Mouse (Mus musculus) mesoderm, embryonic 11.5 days (tissue): ENCODE measurements around the gene Sohlh2.
"Not testable (repeated sequence)": the region's sequence is repeated elsewhere in the genome, so short reads cannot be mapped to it uniquely, and the experiment has no call there.

Experiments
- DNase-seq: peaks from one replicate; pipeline ENCODE4 v3.0.0-alpha.2; 2012; ENCODE audit warnings: low read depth, low spot score

The Sohlh2 gene

DNA sequence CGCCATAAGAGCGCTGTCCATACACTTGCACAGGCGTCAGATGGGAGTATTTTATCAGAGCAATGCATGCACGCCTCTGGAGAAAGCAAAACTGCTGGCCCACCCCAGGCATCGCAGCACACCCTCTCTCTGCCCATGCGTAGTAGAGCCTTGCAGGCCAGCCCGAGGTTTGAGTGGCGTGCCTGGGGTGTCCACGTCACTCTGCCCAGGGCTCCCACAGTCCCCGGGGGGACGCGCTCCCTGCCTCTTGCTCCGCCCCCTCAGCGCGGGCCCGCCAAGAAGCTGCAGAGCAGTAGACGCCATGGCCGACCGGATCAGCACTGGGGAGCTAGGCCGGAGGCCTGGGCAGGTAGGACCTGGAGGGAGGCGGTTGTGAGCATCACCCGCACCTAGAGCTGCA, at the start of gene Sohlh2:
Gene Sohlh2 (plus strand): TSS at position 263 of the 400 bp plus-strand sequence.
- DNase-seq, result no peak

- DNase-seq, result no peak
Measured at GRCm38 (mm10) chr3:55137039-55137438, 44.8 kb upstream of the Sohlh2 start, which contains the start of gene Ccdc169. TSS of gene Ccdc169 (plus strand) at chr3:55137339.

DNA sequence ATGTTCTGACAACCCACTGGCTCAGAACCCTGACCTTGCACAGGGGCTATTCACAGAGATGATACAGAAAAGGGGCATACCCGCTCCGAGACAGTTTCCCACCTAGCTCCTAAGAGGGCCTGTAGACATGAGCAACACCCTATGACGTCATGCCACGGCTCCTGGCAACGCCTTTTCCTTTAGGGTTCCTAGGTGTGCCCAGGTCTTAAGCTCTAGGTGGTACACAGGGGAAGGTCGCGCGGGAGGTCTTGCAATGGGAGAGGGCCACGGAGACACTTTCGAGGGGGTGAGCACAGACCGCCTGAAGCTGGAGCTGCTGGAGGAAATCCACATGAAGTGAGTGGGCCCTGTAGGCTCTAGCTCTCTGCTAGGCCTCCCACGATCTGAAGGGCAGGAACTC, 42.0 kb upstream of the Sohlh2 start:
- no peak for DNase-seq

GRCm38 (mm10) chr3:55141401-55141800, 40.4 kb upstream of the Sohlh2 start:
- peak; percentile 11 for DNase-seq

DNA sequence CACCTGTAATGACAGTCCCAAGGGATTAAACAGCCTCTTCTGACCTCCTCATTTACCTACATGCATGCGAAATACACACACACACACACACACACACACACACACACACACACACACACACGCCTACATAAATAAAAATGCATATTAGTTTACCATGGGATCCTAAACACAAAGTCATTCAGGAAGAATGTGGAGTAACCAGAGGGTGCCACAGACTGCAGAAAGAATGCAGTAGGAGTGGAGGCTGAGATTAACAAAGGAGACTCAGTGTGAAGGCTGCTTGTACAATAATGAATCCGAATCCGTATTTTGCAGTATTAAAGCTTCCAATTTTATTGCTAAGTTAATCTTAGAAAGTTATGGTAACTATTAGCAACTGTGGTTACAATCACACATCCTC, 36.9 kb upstream of the Sohlh2 start:
- DNase-seq, result no peak

GRCm38 (mm10) chr3:55146441-55146840, 35.4 kb upstream of the Sohlh2 start:
- no peak for DNase-seq

DNA sequence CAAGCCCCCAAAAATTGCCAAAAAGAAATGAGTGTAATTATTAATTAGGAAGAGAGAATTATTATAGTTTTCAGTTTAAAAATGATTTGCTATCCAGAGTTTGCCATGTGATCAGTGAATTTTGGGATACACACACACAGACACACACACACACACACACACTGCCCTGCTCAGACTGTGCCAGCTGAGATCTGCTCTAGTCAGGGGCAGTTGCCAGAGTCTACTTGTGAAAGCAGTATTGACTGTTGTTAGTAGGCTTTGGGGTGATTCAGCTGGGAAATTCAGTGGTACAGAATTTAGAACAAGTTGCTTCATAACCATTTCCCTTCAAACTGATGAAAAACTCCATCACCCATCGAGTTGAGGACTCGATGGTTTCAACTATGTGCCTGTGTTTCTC, 34.7 kb upstream of the Sohlh2 start:
- DNase-seq, result no peak

DNA sequence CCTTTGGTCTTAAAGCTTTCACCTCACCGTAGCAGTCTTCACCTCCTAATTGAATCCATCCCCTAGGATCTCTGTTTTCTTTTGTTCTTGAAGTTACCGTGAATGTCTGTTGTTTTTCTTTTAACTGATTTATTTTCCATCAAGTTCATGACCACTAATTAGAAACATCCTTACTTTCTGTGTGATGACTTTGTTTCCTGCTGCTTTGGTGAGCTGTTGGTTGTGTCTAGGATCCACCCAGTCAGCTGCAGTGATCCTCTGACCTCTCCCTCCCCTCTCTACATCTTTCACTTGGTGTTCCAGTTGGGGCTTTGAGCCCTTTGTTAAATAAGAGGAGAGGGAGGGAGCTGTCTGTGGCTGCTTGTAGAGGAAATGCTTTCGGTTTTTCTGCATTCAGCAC, 33.7 kb upstream of the Sohlh2 start:
- peak; percentile 50 for DNase-seq

DNA sequence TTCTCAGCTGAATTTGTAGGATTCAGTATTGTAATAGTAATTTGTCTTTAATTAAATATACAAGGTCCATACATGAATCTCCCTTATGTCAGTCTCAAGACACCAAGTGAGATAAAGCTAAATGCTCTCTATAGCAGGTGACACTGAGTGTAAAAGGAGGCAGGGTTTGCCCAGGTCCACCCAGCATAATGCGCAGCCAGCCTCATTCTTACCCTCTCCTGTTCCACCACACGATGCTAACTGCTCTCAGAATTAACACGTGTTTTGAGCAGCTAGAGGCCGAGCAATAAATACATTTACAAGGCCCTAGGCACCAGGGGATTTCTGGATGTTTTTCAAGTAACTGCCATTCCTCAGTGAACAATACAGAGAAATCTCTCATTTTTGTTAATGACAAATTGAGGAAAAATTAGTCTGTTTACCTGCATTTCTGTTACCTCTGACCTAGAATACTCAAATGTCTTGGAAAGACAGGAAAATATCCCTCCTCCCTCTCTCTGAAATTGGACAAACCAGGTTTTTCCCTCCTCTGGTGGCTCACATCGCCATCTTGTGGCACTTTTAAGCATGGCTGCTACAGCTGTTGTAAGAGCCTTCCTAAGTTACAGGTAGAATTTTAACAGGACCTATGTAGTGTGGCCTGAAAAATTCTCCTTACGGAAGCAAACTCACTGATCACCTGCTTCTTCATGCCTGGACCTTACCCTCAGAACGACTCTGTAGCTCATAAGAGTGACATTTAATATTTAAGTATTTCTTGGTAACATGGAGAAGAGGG, 30.0 kb upstream of the Sohlh2 start:
- peak; percentile 65 for DNase-seq

DNA sequence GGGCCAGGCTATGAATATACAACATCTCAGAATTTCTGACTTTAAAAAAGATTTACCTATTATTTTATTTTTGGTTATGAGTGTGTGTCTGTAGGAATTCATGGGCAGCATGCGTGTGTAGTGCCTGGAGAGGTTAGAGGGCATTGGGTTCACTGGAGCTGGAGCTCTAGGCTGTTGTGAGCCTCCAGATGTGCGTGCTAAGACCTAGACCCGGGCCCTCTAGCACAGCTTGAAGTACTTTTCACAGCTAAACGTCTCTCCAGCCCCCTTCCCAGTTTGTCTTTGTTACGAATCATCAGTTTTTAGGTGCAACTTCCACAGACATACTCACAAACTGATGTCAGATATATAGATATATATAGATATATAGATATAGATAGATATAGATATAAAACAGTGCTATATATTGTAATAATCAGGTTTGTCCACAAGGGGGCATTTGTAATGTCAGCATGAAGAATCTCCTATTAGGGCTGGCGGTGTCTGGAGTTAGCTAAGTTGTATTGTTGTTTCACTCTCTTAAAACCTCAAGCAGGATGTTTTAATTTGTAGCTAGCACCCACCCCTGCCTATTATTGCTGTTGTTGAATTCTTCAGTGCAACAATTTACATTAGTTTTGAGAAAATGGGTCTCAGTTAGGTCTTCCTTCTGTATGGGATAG, 29.0 kb upstream of the Sohlh2 start:
- DNase-seq, result peak; percentile 62

- no peak for DNase-seq
Measured at GRCm38 (mm10) chr3:55154163-55154562, 27.7 kb upstream of the Sohlh2 start.

GRCm38 (mm10) chr3:55157413-55157812, 24.4 kb upstream of the Sohlh2 start:
- DNase-seq, result no peak

DNA sequence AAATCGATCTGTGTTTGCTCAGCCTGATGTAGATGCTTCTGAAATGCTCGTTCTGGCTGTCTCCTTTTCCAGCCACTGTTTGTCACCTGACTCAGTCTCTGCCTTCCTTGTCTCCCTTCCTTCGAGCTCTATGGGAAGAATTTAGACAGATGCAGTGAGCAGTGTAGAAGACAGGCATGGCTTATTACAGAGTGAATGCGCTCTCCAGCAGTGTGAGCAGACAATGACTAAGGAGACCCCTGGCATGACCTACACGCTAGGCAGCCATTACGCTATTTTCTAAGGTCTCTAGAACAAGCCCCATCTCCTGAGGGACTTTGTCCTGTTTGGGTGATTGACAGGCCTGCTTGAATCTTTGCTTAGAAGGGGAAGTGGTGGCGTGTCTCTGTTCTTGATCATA, 20.7 kb upstream of the Sohlh2 start:
- DNase-seq, result no peak

DNA sequence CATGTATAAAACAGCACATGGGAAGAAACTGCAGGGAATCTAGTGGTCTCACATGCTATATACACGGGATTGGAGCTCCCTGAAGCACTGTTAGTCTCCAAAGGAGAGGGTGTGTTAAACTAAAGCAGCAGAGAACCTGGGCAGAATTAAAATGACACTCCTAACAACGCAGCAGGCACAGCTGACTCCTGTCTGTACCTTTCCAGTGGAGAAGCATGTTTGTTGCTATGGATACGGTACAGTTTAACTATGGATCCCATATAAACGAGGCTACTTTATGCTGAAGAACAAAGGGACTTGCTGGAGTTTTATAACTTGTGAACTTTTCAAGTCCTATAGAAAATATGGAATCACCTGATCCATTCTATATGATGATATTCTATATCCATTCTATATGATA, 18.3 kb upstream of the Sohlh2 start:
- DNase-seq, result no peak

- no peak for DNase-seq
Measured at GRCm38 (mm10) chr3:55172478-55172877, 9.3 kb upstream of the Sohlh2 start.

- DNase-seq, result no peak
Measured at GRCm38 (mm10) chr3:55177271-55177670, 4.6 kb upstream of the Sohlh2 start.

DNA sequence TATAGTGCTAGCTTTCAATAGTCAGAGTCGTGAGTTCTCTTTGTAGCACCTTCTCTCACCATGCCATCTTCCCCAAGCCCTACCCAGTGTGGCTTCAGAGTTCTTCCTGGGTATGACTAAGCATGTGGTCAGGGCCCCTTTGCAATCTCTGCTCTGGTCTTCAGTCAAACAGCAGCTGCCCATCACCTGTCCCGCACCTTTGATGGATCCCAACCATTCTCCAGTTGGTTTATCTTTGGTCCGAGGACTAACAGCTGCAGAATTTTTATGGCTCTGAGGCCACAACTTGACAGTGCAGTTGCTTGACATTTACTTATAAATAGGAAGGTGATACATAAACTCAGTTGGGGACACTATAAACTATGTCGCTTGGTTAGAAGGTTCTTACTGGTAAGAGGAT, 9.8 kb downstream of the Sohlh2 start:
- no peak for DNase-seq

DNA sequence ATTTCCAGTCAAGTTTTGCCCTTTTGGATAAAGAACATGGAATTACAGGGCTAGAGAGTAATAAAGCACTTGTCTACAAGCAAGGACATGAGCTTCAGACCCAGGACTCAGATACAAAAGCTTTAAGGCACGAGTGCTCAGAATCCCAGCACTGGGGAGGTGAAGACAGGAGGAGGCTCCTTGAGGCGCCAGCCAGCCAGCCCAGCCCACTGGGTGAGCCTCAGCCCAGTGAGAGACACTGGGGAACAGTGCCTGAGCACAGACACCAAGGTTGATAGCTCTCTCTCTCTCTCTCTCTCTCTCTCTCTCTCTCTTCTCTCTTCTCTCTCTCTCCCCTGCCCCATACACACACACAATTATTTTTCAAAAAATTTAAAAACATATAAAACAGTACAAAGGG, 11.5 kb downstream of the Sohlh2 start:
- no peak for DNase-seq

DNA sequence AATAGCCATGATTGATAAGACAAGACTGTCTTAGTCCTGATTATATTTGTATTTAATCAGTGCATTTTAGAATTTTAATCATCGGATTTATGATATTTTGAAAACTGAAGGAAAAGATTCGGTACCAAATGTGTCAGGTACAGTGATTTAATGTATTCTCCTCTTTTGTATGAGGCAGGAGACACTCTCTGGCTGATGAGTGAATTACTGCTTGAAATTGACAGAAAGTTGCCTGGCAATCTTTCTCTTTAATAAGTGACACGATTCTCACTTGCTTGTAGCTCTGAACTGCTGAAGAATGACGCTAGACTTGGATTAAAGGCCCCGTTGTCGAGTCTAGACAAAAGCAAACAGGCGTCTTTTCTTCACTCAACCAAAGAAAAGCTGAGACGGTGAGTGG, 13.0 kb downstream of the Sohlh2 start:
- no peak for DNase-seq

DNA sequence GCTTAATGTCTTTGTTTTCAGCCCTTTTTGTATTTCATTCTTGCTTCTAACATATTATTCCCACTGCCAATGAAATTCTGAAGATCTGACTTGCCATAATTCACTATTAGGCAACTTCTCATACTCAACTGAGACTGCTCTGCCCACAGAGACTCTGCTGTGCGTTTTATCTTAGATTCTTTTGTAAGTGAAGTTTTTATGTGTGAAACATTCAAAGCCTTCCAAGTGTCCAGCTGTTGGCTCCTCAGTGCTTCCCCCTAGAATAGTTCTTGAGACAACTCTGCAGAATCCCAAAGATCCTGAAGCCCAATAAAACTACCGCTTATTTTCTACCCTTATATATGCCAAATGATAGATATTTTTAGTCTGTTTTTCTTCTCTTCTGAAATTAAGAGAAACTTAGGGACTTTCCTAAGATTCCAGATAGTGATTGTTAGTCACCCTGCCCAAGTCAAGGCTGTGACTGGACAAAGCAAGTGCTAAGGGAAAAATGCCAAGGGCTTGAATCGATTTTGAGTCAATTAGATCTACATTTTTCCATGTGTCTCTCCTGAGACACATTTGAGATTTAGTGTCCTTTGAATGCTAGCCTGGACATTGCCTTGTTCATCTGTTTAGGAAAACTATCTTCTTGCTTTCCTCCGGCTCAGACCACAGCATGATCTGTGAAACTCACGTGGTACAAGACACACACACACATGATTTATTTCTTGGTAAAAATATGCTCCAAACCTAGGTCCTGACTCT, 13.9 kb downstream of the Sohlh2 start:
- no peak for DNase-seq

DNA sequence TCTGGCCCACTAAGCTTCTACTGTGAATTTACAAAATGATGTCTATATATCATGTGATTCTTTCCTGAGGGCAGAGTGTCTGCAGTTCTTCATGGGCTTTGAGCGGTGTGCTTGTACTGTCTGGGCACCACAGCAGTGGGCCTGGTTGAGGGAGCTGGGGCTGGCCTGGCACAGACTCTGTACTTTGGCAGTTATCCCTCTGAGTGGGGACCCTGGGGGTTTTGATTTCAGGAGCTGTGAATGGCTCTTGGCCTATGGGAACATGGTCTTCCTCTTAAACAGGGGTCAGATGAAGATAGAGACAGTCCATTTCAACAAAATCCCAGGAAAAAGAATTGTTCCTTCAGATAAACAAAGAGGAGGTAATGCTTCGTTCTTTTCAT, 14.5 kb downstream of the Sohlh2 start:
- DNase-seq, result no peak

DNA sequence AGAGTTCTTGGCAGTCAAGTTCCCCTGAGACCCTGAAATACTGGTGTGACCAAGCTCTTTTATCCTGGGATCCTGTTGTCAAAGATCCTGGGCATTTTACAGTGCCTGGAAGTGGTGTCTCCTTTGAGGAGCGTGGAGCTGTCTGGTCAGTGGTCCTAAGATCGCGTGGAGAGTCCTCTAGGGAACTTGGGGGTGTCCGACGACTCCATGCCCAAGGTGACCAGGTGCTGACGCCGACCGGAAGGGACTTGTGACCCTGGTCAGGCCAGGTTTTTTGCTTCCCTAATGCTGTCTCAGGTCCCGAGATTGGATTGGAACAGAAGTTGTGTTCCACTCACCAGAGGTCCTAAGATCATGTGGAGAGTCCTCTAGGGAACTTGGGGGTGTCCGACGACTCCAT, 21.8 kb downstream of the Sohlh2 start:
- DNase-seq, result not testable (repeated sequence)

- DNase-seq, result no peak
Measured at GRCm38 (mm10) chr3:55206413-55206812, 24.6 kb downstream of the Sohlh2 start.
